Mouse (Mus musculus) ES-E14 (cell line): ENCODE results near the gene Galnt2.

Experiments used
- CHD2 ChIP-seq: IDR thresholded peaks from 2 replicates; pipeline ENCODE4 v1.6.1; 2014; ENCODE audit warnings: mild to moderate bottlenecking, low read depth, low read length, inconsistent platforms
- HCFC1 ChIP-seq: IDR thresholded peaks from 2 replicates; pipeline ENCODE4 v1.6.1; 2012; ENCODE audit warnings: low read length, inconsistent platforms, borderline replicate concordance; ENCODE audit not compliant: insufficient read depth
- MAFK ChIP-seq: IDR thresholded peaks from 2 replicates; pipeline ENCODE4 v1.6.1; 2014; ENCODE audit warnings: mild to moderate bottlenecking, low read depth, low read length, inconsistent platforms; ENCODE audit not compliant: insufficient read depth
- ZC3H11A ChIP-seq: IDR thresholded peaks from 2 replicates; pipeline ENCODE4 v1.6.1; 2012; ENCODE audit warnings: low read depth, mild to moderate bottlenecking, inconsistent platforms, low read length, borderline replicate concordance
- ZNF384 ChIP-seq: IDR thresholded peaks from 2 replicates; pipeline ENCODE4 v1.6.1; 2012; ENCODE audit warnings: low read depth, low read length, inconsistent platforms

DNA sequence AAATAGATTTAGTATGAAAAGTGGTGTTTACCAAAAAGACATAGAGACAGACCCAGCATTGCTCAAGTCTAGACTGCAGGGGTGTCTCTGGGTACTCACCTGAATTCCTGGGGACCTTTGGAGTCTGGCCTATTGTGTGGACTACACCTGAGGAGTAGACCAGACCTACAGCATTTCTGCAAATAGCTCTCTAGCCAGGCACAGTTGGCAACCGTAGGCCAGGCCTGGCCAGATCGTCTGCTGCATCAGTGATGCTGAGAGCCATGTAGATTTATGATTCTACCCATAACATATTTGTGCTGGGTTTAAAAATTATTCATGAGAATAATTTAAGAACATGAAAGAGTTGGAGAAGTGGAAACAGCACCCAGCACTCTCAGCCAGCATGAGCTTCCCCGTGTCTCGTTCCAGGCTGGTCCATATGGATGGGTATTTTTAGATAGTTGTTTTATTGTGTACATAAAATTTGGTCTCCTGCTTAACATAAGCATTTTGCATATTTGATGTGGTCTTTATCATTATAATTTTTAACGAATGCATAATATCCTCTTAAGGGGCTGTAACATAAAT lies 58.4 kb downstream of the Galnt2 start:
- no peak for TF ChIP-seq ZC3H11A
- TF ChIP-seq HCFC1 = no peak
- no peak for TF ChIP-seq CHD2
- TF ChIP-seq ZNF384 = no peak
- TF ChIP-seq MAFK = no peak
